Mouse (Mus musculus) urinary bladder, postnatal 0 days (tissue): ENCODE results near the gene 2410141K09Rik. TPM values are rescaled to one million over a fixed set of nuclear protein-coding genes. Genes with fewer than 3 reads are reported as not detected.

Experiments
- polyA plus RNA-seq: library from polyadenylated mRNA; unstranded; fragments of >200 nt; fragmentation: Nextera tagmentation; extraction: Ambion mirVana; gene quantifications from 2 replicates; pipeline ENCODE4 v1.2.1, GENCODE M21; 2015

The 2410141K09Rik gene
- polyA plus RNA-seq = not detected in 2 replicates

DNA sequence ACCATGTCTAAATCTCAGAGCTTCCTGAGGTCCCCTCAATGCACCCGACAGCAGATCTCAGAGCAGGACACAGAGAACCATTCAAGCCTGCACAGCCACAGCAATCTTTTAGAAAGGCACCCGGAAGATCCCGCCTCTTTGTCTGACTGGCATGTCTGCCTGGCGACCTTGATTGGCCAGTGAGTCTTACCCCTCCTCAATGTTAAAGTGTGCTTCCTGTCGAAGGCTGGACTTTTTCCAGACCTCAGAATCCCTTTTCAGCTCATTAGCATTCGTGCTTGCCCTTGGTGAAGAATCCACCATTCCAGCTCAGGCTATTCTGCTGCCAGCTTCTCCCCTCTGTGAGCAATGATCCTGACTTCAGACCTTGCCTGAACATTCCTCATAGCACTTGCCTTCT, at the start of gene 2410141K09Rik:
Gene 2410141K09Rik, minus strand, starts transcription at position 101 of the 400 bp plus-strand sequence.

Other genes with a start within 250 kb of the 2410141K09Rik start
- not detected in 2 replicates for gene Gm10772, start 213.5 kb downstream of the 2410141K09Rik start, polyA plus RNA-seq